Mouse (Mus musculus) heart, embryonic 15.5 days (tissue): ENCODE measurements around the gene Otol1. TPM values are rescaled to one million over a fixed set of nuclear protein-coding genes. Genes with fewer than 3 reads are reported as not detected.

Experiments used
- ATAC-seq: fragments of 200-750 bp; cut with Nextera tagmentation; replicated peaks from 2 replicates; pipeline ENCODE4 v1.8.0; 2017; ENCODE audit warnings: low read depth, moderate TSS enrichment; ENCODE audit not compliant: insufficient number of reproducible peaks, insufficient read depth, low FRiP score
- H3K27ac ChIP-seq: fragments of 300-500 bp; sonication (generic); 2 replicates; pipeline ENCODE4 v1.5.1; 2015; ENCODE audit warnings: mild to moderate bottlenecking, inconsistent platforms
- H3K27me3 ChIP-seq: fragments of 300-500 bp; sonication (generic); 2 replicates; pipeline ENCODE4 v1.6.1; 2015; ENCODE audit warnings: inconsistent platforms
- H3K36me3 ChIP-seq: fragments of 300-500 bp; sonication (generic); 2 replicates; pipeline ENCODE4 v1.6.1; 2015; ENCODE audit warnings: mild to moderate bottlenecking, inconsistent platforms
- H3K4me1 ChIP-seq: fragments of 300-500 bp; sonication (generic); replicated peaks from 2 replicates; pipeline ENCODE4 v1.6.1; 2015; ENCODE audit warnings: inconsistent platforms
- H3K4me2 ChIP-seq: fragments of 300-500 bp; sonication (generic); 2 replicates; pipeline ENCODE4 v1.6.1; 2015; ENCODE audit warnings: inconsistent platforms, mild to moderate bottlenecking, moderate library complexity
- H3K4me3 ChIP-seq: fragments of 300-500 bp; sonication (generic); 2 replicates; pipeline ENCODE4 v1.5.1; 2015; ENCODE audit warnings: mild to moderate bottlenecking, inconsistent platforms
- H3K9ac ChIP-seq: fragments of 300-500 bp; sonication (generic); 2 replicates; pipeline ENCODE4 v1.6.1; 2015; ENCODE audit warnings: mild to moderate bottlenecking, inconsistent platforms
- H3K9me3 ChIP-seq: fragments of 300-500 bp; sonication (generic); replicated peaks from 2 replicates; pipeline ENCODE4 v1.6.1; 2016; ENCODE audit warnings: inconsistent platforms
- WGBS: fragments of 180-500 bp; shearing (Covaris S2); methylation state at CpG from one replicate; pipeline ENCODE4 v1.1.7; 2015; ENCODE audit warnings: mixed read lengths; 5-methylcytosine and 5-hydroxymethylcytosine counted together
- polyA plus RNA-seq: library from polyadenylated mRNA; unstranded; fragments of >200 nt; fragmentation: Nextera tagmentation; extraction: Ambion mirVana; gene quantifications from 2 replicates; pipeline ENCODE4 v1.2.1, GENCODE M21; 2015

The Otol1 gene
- polyA plus RNA-seq, 1 experiment from 2014 or later: not detected

DNA sequence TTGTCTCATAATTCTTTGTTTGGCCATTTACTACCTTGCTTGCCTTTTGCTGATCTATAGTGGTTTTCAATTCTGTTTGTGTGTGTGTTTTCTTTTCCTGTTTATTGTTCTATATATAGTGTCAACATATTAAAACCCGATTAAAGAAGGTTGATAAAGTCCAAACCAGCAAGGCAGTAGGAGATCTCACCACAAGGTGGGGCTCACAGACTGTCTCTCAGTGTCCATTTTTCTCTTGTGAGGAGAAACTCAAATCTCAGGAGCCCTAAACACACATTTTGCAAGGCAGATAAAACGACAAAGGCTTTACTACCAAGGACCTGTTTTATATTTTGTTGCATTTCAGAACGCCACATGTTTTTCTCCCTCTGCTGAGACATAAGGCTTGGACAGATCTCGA lies 28.2 kb downstream of the Otol1 start:
- H3K4me2 ChIP-seq: no peak overlapping the region
- H3K36me3 ChIP-seq: no peaks in the 10 kb centered on the region
- no peak overlapping the region for H3K27ac ChIP-seq
- no peak overlapping the region for H3K4me3 ChIP-seq
- no peaks in the 10 kb centered on the region for H3K9me3 ChIP-seq
- ATAC-seq: no peak
- no peaks in the 10 kb centered on the region for H3K4me1 ChIP-seq
- no peaks in the 10 kb centered on the region for H3K27me3 ChIP-seq
- 43% methylated on average over 4 of the region's 4 CpGs for WGBS
- no peak overlapping the region for H3K9ac ChIP-seq

Other genes starting within 250 kb of the Otol1 start
- gene Sptssb, start 147.7 kb upstream of the Otol1 start, polyA plus RNA-seq: 1.1 and 8.9 TPM in 2 replicates